28 mouse cellular contexts compared by ENCODE assay signal in the genomic region with DNA sequence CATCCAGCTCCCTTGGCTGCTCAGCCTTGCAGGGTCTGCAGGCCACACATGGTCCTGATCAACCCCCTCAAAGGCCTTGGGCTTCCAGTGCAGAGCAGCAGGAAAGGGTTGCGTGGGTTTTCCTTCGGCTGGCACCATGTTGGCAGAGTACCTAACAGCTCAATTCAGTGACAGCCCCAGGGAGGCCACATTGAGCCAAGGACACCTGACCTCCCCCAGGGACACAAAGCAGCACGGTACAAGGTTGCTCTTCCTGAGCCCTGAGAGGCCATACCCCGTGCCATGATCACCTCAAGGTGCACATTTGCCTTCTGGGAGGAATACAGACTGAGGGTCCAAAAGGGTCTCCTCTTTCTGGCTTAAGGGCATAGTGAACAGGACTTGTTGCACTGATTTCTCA. TPM values are rescaled to one million over a fixed set of nuclear protein-coding genes. Genes with fewer than 3 reads are reported as not detected.
A peak's percentile ranks its signal among the peaks of the same experiment; 100 is the strongest.
DNase-seq lines count a peak whose midpoint lies in the region; ATAC-seq and TF ChIP-seq lines count a peak whose summit lies in the region.
"Had no signal": no experiment of that assay in that cellular context is flagged by ENCODE, and none has a peak within 500 bp of the region (broad histone marks: within the 10 kb centered on the region; RNA-seq: fewer than 3 reads in every experiment).

No protein-coding gene starts in this region.

- H3K27ac ChIP-seq in forebrain, embryonic 16.5 days (ENCODE audit: low read length): no peak overlapping the region
- no peak overlapping the region for H3K27ac ChIP-seq in forebrain, embryonic 13.5 days
- H3K27ac ChIP-seq in lung, postnatal 0 days (ENCODE audit: low read length): no peak overlapping the region
- H3K27ac ChIP-seq: gastrocnemius, adult 2 months; hindbrain, embryonic 14.5 days; limb, embryonic 13.5 days; liver, embryonic 12.5 days; macrophage; midbrain, embryonic 13.5 days; neural tube, embryonic 13.5 days had no signal

- 0 out of 2 replicates have a peak, but pooled peaks have one; percentile 6 for ATAC-seq in forebrain, embryonic 16.5 days
- no peak for ATAC-seq in forebrain, embryonic 13.5 days
- ATAC-seq in lung, postnatal 0 days: no peak
- ATAC-seq: CD4-positive, CD25-positive, alpha-beta regulatory T cell, adult 4 months; inflammation-experienced regulatory T-cells, adult 6 months; liver, embryonic 12.5 days; midbrain, embryonic 13.5 days had no signal

- DNase-seq in cerebellum, adult 9-11 months: peak; percentile 10
- no peak for DNase-seq in cerebellum, postnatal 36 days
- peak; percentile 50 for DNase-seq in adrenal gland, postnatal 10 days
- peak; percentile 58 to 59 for DNase-seq in adrenal gland, postnatal 36 days
- no peak for DNase-seq in lung, postnatal 0 days (ENCODE audit: low spot score)
- DNase-seq: gastrocnemius, adult 2 months; gastrocnemius, postnatal 36 days; heart, adult 18-20 months; heart, postnatal 4 days; kidney, adult 11 months; kidney, postnatal 14 days; layer of hippocampus, adult 9-11 months; lung, adult 18-20 months; lung, postnatal 10 days had no signal

- peaks cover 4% of the 10 kb centered on the region; the same call in 1 of the 2 replicates for H3K4me1 ChIP-seq in forebrain, embryonic 16.5 days (replicated peaks; ENCODE audit: control insufficient read depth, insufficient read depth, low read length)
- H3K4me1 ChIP-seq in forebrain, embryonic 13.5 days: peaks cover 13% of the 10 kb centered on the region
- H3K4me1 ChIP-seq in lung, postnatal 0 days (ENCODE audit: insufficient read depth, low read depth, low read length): no peaks in the 10 kb centered on the region
- H3K4me1 ChIP-seq: liver, embryonic 12.5 days had no signal

- TF ChIP-seq CTCF in lung, postnatal 0 days (IDR thresholded peaks at IDR 0.05): no peak

- no peak overlapping the region for H3K4me3 ChIP-seq in forebrain, embryonic 16.5 days (replicated peaks; ENCODE audit: low read length)
- no peak overlapping the region for H3K4me3 ChIP-seq in forebrain, embryonic 13.5 days
- no peak overlapping the region for H3K4me3 ChIP-seq in lung, postnatal 0 days (ENCODE audit: low read depth, low read length)
- H3K4me3 ChIP-seq: embryonic facial prominence, embryonic 15.5 days; gastrocnemius, adult 2 months; limb, embryonic 13.5 days; liver, embryonic 12.5 days; midbrain, embryonic 13.5 days; neural tube, embryonic 13.5 days had no signal

- H3K4me2 ChIP-seq in forebrain, embryonic 16.5 days (ENCODE audit: low read length): no peak overlapping the region
- no peak overlapping the region for H3K4me2 ChIP-seq in forebrain, embryonic 13.5 days
- no peak overlapping the region for H3K4me2 ChIP-seq in lung, postnatal 0 days (replicated peaks; ENCODE audit: low read depth, low read length)
- H3K4me2 ChIP-seq: embryonic facial prominence, embryonic 15.5 days; heart, embryonic 11.5 days; hindbrain, embryonic 14.5 days; limb, embryonic 13.5 days; liver, embryonic 12.5 days; midbrain, embryonic 13.5 days; neural tube, embryonic 13.5 days had no signal

- 53% methylated on average over 4 of the region's 4 CpGs for WGBS in forebrain, embryonic 16.5 days
- whole genome bisulfite sequencing in forebrain, embryonic 13.5 days: 68% methylated on average over 4 of the region's 4 CpGs
- WGBS in lung, postnatal 0 days: 52% methylated on average over 4 of the region's 4 CpGs

- no peaks in the 10 kb centered on the region for H3K9me3 ChIP-seq in forebrain, embryonic 16.5 days (ENCODE audit: control insufficient read depth, low read length)
- H3K9me3 ChIP-seq in forebrain, embryonic 13.5 days (replicated peaks): no peaks in the 10 kb centered on the region
- no peaks in the 10 kb centered on the region for H3K9me3 ChIP-seq in lung, postnatal 0 days (ENCODE audit: low read length)
- H3K9me3 ChIP-seq: embryonic facial prominence, embryonic 15.5 days; limb, embryonic 13.5 days; liver, embryonic 12.5 days; midbrain, embryonic 13.5 days; neural tube, embryonic 13.5 days had no signal

- no peaks in the 10 kb centered on the region for H3K27me3 ChIP-seq in forebrain, embryonic 16.5 days (replicated peaks; ENCODE audit: control insufficient read depth, insufficient read depth, low read length)
- 0 out of 2 replicates have a peak, but pooled peaks cover 2% of the 10 kb centered on the region for H3K27me3 ChIP-seq in forebrain, embryonic 13.5 days
- H3K27me3 ChIP-seq in lung, postnatal 0 days (replicated peaks; ENCODE audit: insufficient read depth, low read length): no peaks in the 10 kb centered on the region
- H3K27me3 ChIP-seq: embryonic facial prominence, embryonic 15.5 days; limb, embryonic 13.5 days had no signal

- TF ChIP-seq EP300 in lung, postnatal 0 days (IDR thresholded peaks at IDR 0.05): no peak

- no peak overlapping the region for H3K9ac ChIP-seq in forebrain, embryonic 16.5 days (replicated peaks; ENCODE audit: low read depth, low read length)
- no peak overlapping the region for H3K9ac ChIP-seq in forebrain, embryonic 13.5 days
- no peak overlapping the region for H3K9ac ChIP-seq in lung, postnatal 0 days (replicated peaks; ENCODE audit: low read depth)
- H3K9ac ChIP-seq: embryonic facial prominence, embryonic 15.5 days; hindbrain, embryonic 14.5 days; liver, embryonic 12.5 days; midbrain, embryonic 13.5 days; neural tube, embryonic 13.5 days had no signal

- no peaks in the 10 kb centered on the region for H3K36me3 ChIP-seq in forebrain, embryonic 16.5 days (ENCODE audit: control insufficient read depth, insufficient read depth)
- H3K36me3 ChIP-seq in forebrain, embryonic 13.5 days (ENCODE audit: poor library complexity, severe bottlenecking): no peaks in the 10 kb centered on the region
- no peaks in the 10 kb centered on the region for H3K36me3 ChIP-seq in lung, postnatal 0 days (ENCODE audit: insufficient read depth, low read length)
- H3K36me3 ChIP-seq: embryonic facial prominence, embryonic 15.5 days; limb, embryonic 13.5 days; liver, embryonic 12.5 days; midbrain, embryonic 13.5 days; neural tube, embryonic 13.5 days had no signal

RNA-seq across cellular contexts. Expression of a gene that starts 20.2 kb away (rescaled TPM):
- polyA plus RNA-seq in forebrain, embryonic 16.5 days (2015; fragmentation: Nextera tagmentation; extraction: Ambion mirVana): 44.1 TPM in 2 replicates
- polyA plus RNA-seq in forebrain, embryonic 13.5 days (2015; fragmentation: Nextera tagmentation; extraction: Ambion mirVana): 51.0 and 51.4 TPM in 2 replicates
- total RNA-seq in adrenal gland, postnatal 10 days (2021): 100 to 1,000 TPM; 101 to 103 TPM
- total RNA-seq in adrenal gland, postnatal 36 days (2021): 10 to 100 TPM; 76.8 to 79.5 TPM
- polyA plus RNA-seq in lung, postnatal 0 days (2015; fragmentation: Nextera tagmentation; extraction: Ambion mirVana): 35.1 and 35.8 TPM in 2 replicates

RNA-seq across cellular contexts. Expression of a gene that starts 39.5 kb away (rescaled TPM):
- polyA plus RNA-seq in forebrain, embryonic 16.5 days (2015; fragmentation: Nextera tagmentation; extraction: Ambion mirVana): 3.0 TPM in 2 replicates
- 2.8 and 3.2 TPM in 2 replicates for polyA plus RNA-seq in forebrain, embryonic 13.5 days (2015; fragmentation: Nextera tagmentation; extraction: Ambion mirVana)
- 10 to 100 TPM; 32.6 to 34.8 TPM for total RNA-seq in adrenal gland, postnatal 10 days (2021)
- 10 to 100 TPM; 33.7 to 40.7 TPM for total RNA-seq in adrenal gland, postnatal 36 days (2021)
- 1.9 and 2.2 TPM in 2 replicates for polyA plus RNA-seq in lung, postnatal 0 days (2015; fragmentation: Nextera tagmentation; extraction: Ambion mirVana)

RNA-seq across cellular contexts. Expression of a gene that starts 39.8 kb away (rescaled TPM):
- 3.0 and 3.4 TPM in 2 replicates for polyA plus RNA-seq in forebrain, embryonic 16.5 days (2015; fragmentation: Nextera tagmentation; extraction: Ambion mirVana)
- polyA plus RNA-seq in forebrain, embryonic 13.5 days (2015; fragmentation: Nextera tagmentation; extraction: Ambion mirVana): 3.8 and 4.1 TPM in 2 replicates
- total RNA-seq in adrenal gland, postnatal 10 days (2021): under 1 TPM; 0.15 to 0.36 TPM
- under 1 TPM; 0.33 to 0.46 TPM for total RNA-seq in adrenal gland, postnatal 36 days (2021)
- 2.1 and 2.8 TPM in 2 replicates for polyA plus RNA-seq in lung, postnatal 0 days (2015; fragmentation: Nextera tagmentation; extraction: Ambion mirVana)
- polyA plus RNA-seq: CD4-positive, CD25-positive, alpha-beta regulatory T cell, adult 4 months had no signal

RNA-seq across cellular contexts. Expression of a gene that starts 46.7 kb away (rescaled TPM):
- polyA plus RNA-seq in forebrain, embryonic 16.5 days (2015; fragmentation: Nextera tagmentation; extraction: Ambion mirVana): 5.5 and 7.0 TPM in 2 replicates
- polyA plus RNA-seq in forebrain, embryonic 13.5 days (2015; fragmentation: Nextera tagmentation; extraction: Ambion mirVana): 6.5 and 8.4 TPM in 2 replicates
- 10 to 100 TPM; 11.4 to 14.6 TPM for total RNA-seq in adrenal gland, postnatal 10 days (2021)
- total RNA-seq in adrenal gland, postnatal 36 days (2021): 10 to 100 TPM; 13.9 to 24.5 TPM
- 9.4 TPM in 2 replicates for polyA plus RNA-seq in lung, postnatal 0 days (2015; fragmentation: Nextera tagmentation; extraction: Ambion mirVana)
- total RNA-seq: common myeloid progenitor, adult 5-6 weeks; megakaryocyte-erythroid progenitor cell, adult 5-6 weeks had no signal
- polyA plus RNA-seq: macrophage had no signal

Comparison
In these comparisons a context has a peak if more than half of its experiments do, and no peak if none do; other contexts are left out.
1. DNase-seq: peak in cerebellum, adult 9-11 months (single experiment), adrenal gland, postnatal 10 days (single experiment) and adrenal gland, postnatal 36 days (2 of 2); none in cerebellum, postnatal 36 days (0 of 2) and lung, postnatal 0 days (single experiment).